Mouse (Mus musculus): ENCODE measurements around the gene Col6a3. TPM values are rescaled to one million over a fixed set of nuclear protein-coding genes. Genes with fewer than 3 reads are reported as not detected.
A peak's percentile ranks its signal among the peaks of the same experiment; 100 is the strongest.

Col6a3 gene
- polyA plus RNA-seq, 1 experiment: 3.6 TPM

GRCm38 (mm10) chr1:90866734-90867133, 23.0 kb upstream of the Col6a3 start:
- Histone ChIP-seq H3K9me3 (replicated peaks; ENCODE audit: control insufficient read depth, insufficient read depth, low read length, poor library complexity, severe bottlenecking) (no peaks in the 10 kb centered on the region), H3K4me1 (ENCODE audit: control insufficient read depth, insufficient read depth, low read length) (no peaks in the 10 kb centered on the region), H3K4me3 (ENCODE audit: low read depth, low read length) (no peak overlapping the region), H3K36me3 (ENCODE audit: control insufficient read depth, insufficient read depth, low read length, poor library complexity, severe bottlenecking) (no peaks in the 10 kb centered on the region), H3K9ac (ENCODE audit: low read depth, poor library complexity, severe bottlenecking) (no peak overlapping the region), H3K27me3 (ENCODE audit: control insufficient read depth, insufficient read depth, low read length, poor library complexity, severe bottlenecking) (no peaks in the 10 kb centered on the region), H3K27ac (ENCODE audit: insufficient read depth, low read length) (no peak overlapping the region)
- no peak for TF ChIP-seq EP300 (IDR thresholded peaks at IDR 0.05; ENCODE audit: insufficient read depth, low read depth, low read length)
- no peak for TF ChIP-seq CTCF (IDR thresholded peaks at IDR 0.05; ENCODE audit: low read depth, low read length)
- no peak for TF ChIP-seq POLR2A (IDR thresholded peaks at IDR 0.05; ENCODE audit: insufficient read depth, low read length)

- Histone ChIP-seq H3K36me3 (ENCODE audit: control insufficient read depth, insufficient read depth, low read length, poor library complexity, severe bottlenecking) (no peaks in the 10 kb centered on the region), H3K4me1 (ENCODE audit: control insufficient read depth, insufficient read depth, low read length) (peaks cover 1% of the 10 kb centered on the region), H3K4me3 (ENCODE audit: low read depth, low read length) (no peak overlapping the region), H3K27ac (ENCODE audit: insufficient read depth, low read length) (no peak overlapping the region), H3K9me3 (replicated peaks; ENCODE audit: control insufficient read depth, insufficient read depth, low read length, poor library complexity, severe bottlenecking) (peaks cover 6% of the 10 kb centered on the region; the same call in 1 of the 2 replicates), H3K9ac (ENCODE audit: low read depth, poor library complexity, severe bottlenecking) (no peak overlapping the region), H3K27me3 (ENCODE audit: control insufficient read depth, insufficient read depth, low read length, poor library complexity, severe bottlenecking) (no peaks in the 10 kb centered on the region; the same call in 1 of the 2 replicates)
- TF ChIP-seq POLR2A (IDR thresholded peaks at IDR 0.05; ENCODE audit: insufficient read depth, low read length): no peak
- no peak for TF ChIP-seq CTCF (IDR thresholded peaks at IDR 0.05; ENCODE audit: low read depth, low read length)
- no peak for TF ChIP-seq EP300 (IDR thresholded peaks at IDR 0.05; ENCODE audit: insufficient read depth, low read depth, low read length)
These were observed 12.1 kb upstream of the Col6a3 start for GRCm38 (mm10) chr1:90855880-90856279.

- Histone ChIP-seq H3K4me1 (ENCODE audit: control insufficient read depth, insufficient read depth, low read length) (no peaks in the 10 kb centered on the region), H3K9ac (ENCODE audit: low read depth, poor library complexity, severe bottlenecking) (no peak overlapping the region), H3K9me3 (replicated peaks; ENCODE audit: control insufficient read depth, insufficient read depth, low read length, poor library complexity, severe bottlenecking) (no peaks in the 10 kb centered on the region), H3K27ac (ENCODE audit: insufficient read depth, low read length) (no peak overlapping the region), H3K36me3 (ENCODE audit: control insufficient read depth, insufficient read depth, low read length, poor library complexity, severe bottlenecking) (no peaks in the 10 kb centered on the region), H3K4me3 (ENCODE audit: low read depth, low read length) (no peak overlapping the region), H3K27me3 (ENCODE audit: control insufficient read depth, insufficient read depth, low read length, poor library complexity, severe bottlenecking) (no peaks in the 10 kb centered on the region)
- no peak for TF ChIP-seq EP300 (IDR thresholded peaks at IDR 0.05; ENCODE audit: insufficient read depth, low read depth, low read length)
- no peak for TF ChIP-seq POLR2A (IDR thresholded peaks at IDR 0.05; ENCODE audit: insufficient read depth, low read length)
- TF ChIP-seq CTCF (IDR thresholded peaks at IDR 0.05; ENCODE audit: low read depth, low read length): peak; percentile 77
These were observed 6.1 kb upstream of the Col6a3 start for GRCm38 (mm10) chr1:90849836-90850235.

GRCm38 (mm10) chr1:90845206-90845605, 1.4 kb upstream of the Col6a3 start:
- Histone ChIP-seq H3K36me3 (ENCODE audit: control insufficient read depth, insufficient read depth, low read length, poor library complexity, severe bottlenecking) (no peaks in the 10 kb centered on the region), H3K27me3 (ENCODE audit: control insufficient read depth, insufficient read depth, low read length, poor library complexity, severe bottlenecking) (no peaks in the 10 kb centered on the region), H3K4me1 (ENCODE audit: control insufficient read depth, insufficient read depth, low read length) (no peaks in the 10 kb centered on the region), H3K9me3 (replicated peaks; ENCODE audit: control insufficient read depth, insufficient read depth, low read length, poor library complexity, severe bottlenecking) (no peaks in the 10 kb centered on the region), H3K9ac (ENCODE audit: low read depth, poor library complexity, severe bottlenecking) (no peak overlapping the region), H3K27ac (ENCODE audit: insufficient read depth, low read length) (no peak overlapping the region), H3K4me3 (ENCODE audit: low read depth, low read length) (no peak overlapping the region)
- TF ChIP-seq CTCF (IDR thresholded peaks at IDR 0.05; ENCODE audit: low read depth, low read length) (no peak), EP300 (IDR thresholded peaks at IDR 0.05; ENCODE audit: insufficient read depth, low read depth, low read length) (no peak), POLR2A (IDR thresholded peaks at IDR 0.05; ENCODE audit: insufficient read depth, low read length) (no peak)

- TF ChIP-seq CTCF (IDR thresholded peaks at IDR 0.05; ENCODE audit: low read depth, low read length) (no peak), EP300 (IDR thresholded peaks at IDR 0.05; ENCODE audit: insufficient read depth, low read depth, low read length) (no peak), POLR2A (IDR thresholded peaks at IDR 0.05; ENCODE audit: insufficient read depth, low read length) (no peak)
- no peaks in the 10 kb centered on the region for H3K27me3 ChIP-seq (ENCODE audit: control insufficient read depth, insufficient read depth, low read length, poor library complexity, severe bottlenecking)
- no peaks in the 10 kb centered on the region for H3K4me1 ChIP-seq (ENCODE audit: control insufficient read depth, insufficient read depth, low read length)
- no peaks in the 10 kb centered on the region for H3K9me3 ChIP-seq (replicated peaks; ENCODE audit: control insufficient read depth, insufficient read depth, low read length, poor library complexity, severe bottlenecking)
- no peak overlapping the region for H3K9ac ChIP-seq (ENCODE audit: low read depth, poor library complexity, severe bottlenecking)
- H3K27ac ChIP-seq (ENCODE audit: insufficient read depth, low read length): no peak overlapping the region
- H3K36me3 ChIP-seq (ENCODE audit: control insufficient read depth, insufficient read depth, low read length, poor library complexity, severe bottlenecking): no peaks in the 10 kb centered on the region
- no peak overlapping the region for H3K4me3 ChIP-seq (ENCODE audit: low read depth, low read length)
These were observed 783 bp downstream of the Col6a3 start for GRCm38 (mm10) chr1:90842789-90843587.

- no peak overlapping the region for H3K4me3 ChIP-seq (ENCODE audit: low read depth, low read length)
- H3K27ac ChIP-seq (ENCODE audit: insufficient read depth, low read length): no peak overlapping the region
- TF ChIP-seq POLR2A (IDR thresholded peaks at IDR 0.05; ENCODE audit: insufficient read depth, low read length): no peak
- no peak for TF ChIP-seq EP300 (IDR thresholded peaks at IDR 0.05; ENCODE audit: insufficient read depth, low read depth, low read length)
- peak; percentile 51 for TF ChIP-seq CTCF (IDR thresholded peaks at IDR 0.05; ENCODE audit: low read depth, low read length)
- no peaks in the 10 kb centered on the region for H3K36me3 ChIP-seq (ENCODE audit: control insufficient read depth, insufficient read depth, low read length, poor library complexity, severe bottlenecking)
- H3K27me3 ChIP-seq (ENCODE audit: control insufficient read depth, insufficient read depth, low read length, poor library complexity, severe bottlenecking): no peaks in the 10 kb centered on the region
- H3K9me3 ChIP-seq (replicated peaks; ENCODE audit: control insufficient read depth, insufficient read depth, low read length, poor library complexity, severe bottlenecking): no peaks in the 10 kb centered on the region
- no peaks in the 10 kb centered on the region for H3K4me1 ChIP-seq (ENCODE audit: control insufficient read depth, insufficient read depth, low read length)
- H3K9ac ChIP-seq (ENCODE audit: low read depth, poor library complexity, severe bottlenecking): no peak overlapping the region
These were observed 3.5 kb downstream of the Col6a3 start for GRCm38 (mm10) chr1:90840250-90840649.
